Mouse (Mus musculus) urinary bladder, adult 18-20 months (tissue): Measurements from ENCODE around the gene Trim3.

Experiments
- DNase-seq, 2 experiments: peaks; one replicate each; pipeline ENCODE4 v3.0.0; 2022; ENCODE audit warnings: low spot score in 2 of 2, mixed read lengths in 2 of 2

The Trim3 gene

DNA sequence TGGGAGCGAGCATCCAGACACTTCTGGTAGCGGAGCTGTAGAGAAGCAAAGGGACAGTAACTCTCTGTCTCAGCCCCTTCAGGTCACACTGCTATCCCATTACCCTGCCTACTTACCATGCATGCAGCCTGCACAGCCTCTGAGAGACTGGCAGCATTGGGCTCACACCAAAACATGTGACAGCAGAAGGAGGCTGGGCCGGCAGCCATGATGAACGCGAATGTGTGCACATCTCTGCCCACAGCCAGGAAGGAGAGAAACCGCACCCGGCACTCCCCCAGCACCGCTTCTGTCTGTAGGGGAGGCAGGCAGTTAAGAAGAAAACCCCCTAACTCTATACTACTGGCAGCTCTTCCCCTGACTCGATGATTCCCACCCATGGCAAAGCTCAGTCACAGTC is 74.4 kb downstream of the Trim3 start:
- no peak for DNase-seq

DNA sequence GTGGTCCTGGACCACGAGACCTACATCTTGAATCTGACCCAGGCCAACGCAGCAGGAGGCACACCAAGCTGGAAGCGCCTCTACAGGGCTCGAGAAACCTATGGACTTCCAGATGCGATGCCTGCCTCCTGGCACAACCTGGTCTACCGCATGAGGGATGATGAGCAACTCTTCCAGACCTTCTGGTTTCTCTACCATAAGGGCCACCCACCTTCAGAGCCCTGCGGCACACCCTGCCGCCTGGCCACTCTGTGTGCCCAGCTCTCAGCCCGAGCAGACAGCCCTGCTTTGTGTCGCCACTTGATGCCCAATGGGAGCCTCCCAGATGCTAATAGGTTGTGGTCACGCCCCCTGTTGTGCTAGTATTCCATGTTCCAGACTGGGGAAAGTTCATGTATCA is 75.7 kb downstream of the Trim3 start:
- no peak for DNase-seq

DNA sequence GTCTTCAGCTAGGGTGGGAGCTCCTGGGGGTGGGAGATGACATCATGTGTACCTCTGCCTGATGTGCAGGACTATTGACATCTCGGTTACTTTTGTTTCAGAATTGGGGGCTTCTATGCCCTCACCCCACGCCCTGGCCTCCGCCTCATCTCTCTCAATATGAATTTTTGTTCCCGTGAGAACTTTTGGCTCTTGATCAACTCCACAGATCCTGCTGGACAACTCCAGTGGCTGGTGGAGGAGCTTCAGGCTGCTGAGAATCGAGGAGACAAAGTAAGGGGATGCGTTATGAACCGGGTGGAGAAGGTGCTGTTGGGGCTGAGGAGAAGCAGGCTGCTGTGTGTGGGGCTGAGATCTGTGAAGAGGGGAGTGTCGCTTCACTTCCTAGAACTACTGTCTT is 77.0 kb downstream of the Trim3 start:
- no peak for DNase-seq

DNA sequence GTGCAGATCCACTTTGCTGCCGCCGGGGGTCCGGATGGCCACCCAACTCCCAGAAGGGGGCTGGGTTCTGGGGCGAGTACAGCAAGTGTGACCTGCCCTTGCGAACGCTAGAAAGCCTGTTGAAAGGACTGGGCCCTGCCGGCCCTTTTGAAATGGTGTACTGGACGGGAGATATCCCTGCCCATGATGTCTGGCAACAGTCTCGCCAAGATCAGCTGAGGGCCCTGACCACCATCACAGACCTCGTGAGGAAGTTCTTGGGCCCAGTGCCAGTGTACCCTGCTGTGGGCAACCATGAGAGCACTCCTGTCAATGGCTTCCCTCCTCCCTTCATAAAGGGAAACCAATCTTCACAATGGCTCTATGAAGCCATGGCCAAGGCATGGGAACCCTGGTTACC is 77.8 kb downstream of the Trim3 start:
- no peak for DNase-seq
